Mouse (Mus musculus): ENCODE measurements around the gene Aen. TPM values are rescaled to one million over a fixed set of nuclear protein-coding genes. Genes with fewer than 3 reads are reported as not detected.

Aen gene
- polyA plus RNA-seq, 1 experiment from 2014 or later: 51.6 TPM

- peak; percentile 2; the same call in 1 of the 2 replicates for ATAC-seq (replicated peaks)
Measured at GRCm38 (mm10) chr7:78881607-78882468, 13.8 kb upstream of the Aen start.

DNA sequence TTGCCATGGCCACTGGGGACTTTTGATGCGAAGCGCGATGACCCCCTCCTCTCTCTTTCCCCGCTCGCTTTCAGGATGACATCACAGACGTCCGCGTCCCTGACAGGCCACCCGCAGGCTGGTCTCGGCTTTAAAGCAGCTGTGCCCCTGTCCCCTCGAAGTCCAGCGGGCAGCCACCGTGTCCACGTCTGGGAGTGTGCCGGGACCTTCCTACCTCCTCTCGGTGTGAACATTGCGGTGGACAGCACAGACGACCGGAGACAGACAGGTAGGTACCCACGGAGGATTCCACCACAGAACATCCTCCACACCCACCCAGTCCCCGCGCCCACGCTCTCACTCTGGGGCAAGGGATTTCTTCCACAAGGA, 13.2 kb upstream of the Aen start:
- peak; percentile 74 for ATAC-seq (replicated peaks)
- no peaks in the 10 kb centered on the region for H3K36me3 ChIP-seq (replicated peaks)
- peak overlapping the region; percentile 93 for H3K27ac ChIP-seq
- peak overlapping the region; percentile 62 for H3K4me2 ChIP-seq
- peaks cover 40% of the 10 kb centered on the region for H3K4me1 ChIP-seq
- H3K9ac ChIP-seq: peak overlapping the region; percentile 83
- H3K9me3 ChIP-seq: no peaks in the 10 kb centered on the region
- H3K27me3 ChIP-seq (replicated peaks): no peaks in the 10 kb centered on the region
- peak overlapping the region; percentile 75 for H3K4me3 ChIP-seq
- under 1% methylated on average over 23 of the region's 23 CpGs for WGBS

More at GRCm38 (mm10) chr7:78881607-78882468, 13.8 kb upstream of the Aen start:
- Histone ChIP-seq H3K4me3 (peak overlapping the region; percentile 75), H3K9ac (peak overlapping the region; percentile 83), H3K36me3 (replicated peaks) (no peaks in the 10 kb centered on the region), H3K27me3 (replicated peaks) (no peaks in the 10 kb centered on the region), H3K27ac (peak overlapping the region; percentile 93), H3K4me2 (peak overlapping the region; percentile 62), H3K4me1 (peaks cover 33% of the 10 kb centered on the region), H3K9me3 (no peaks in the 10 kb centered on the region)
- 2% methylated on average over 16 of the region's 16 CpGs for WGBS

- H3K4me3 ChIP-seq: peak overlapping the region; percentile 75
- peak overlapping the region; percentile 62 for H3K4me2 ChIP-seq
- peaks cover 47% of the 10 kb centered on the region for H3K4me1 ChIP-seq
- no peaks in the 10 kb centered on the region for H3K36me3 ChIP-seq (replicated peaks)
- peak overlapping the region; percentile 83 for H3K9ac ChIP-seq
- 0 out of 2 replicates have a peak, but pooled peaks have one; percentile 2 for ATAC-seq (replicated peaks)
- peak overlapping the region; percentile 93 for H3K27ac ChIP-seq
- 1% methylated on average over 34 of the region's 34 CpGs for WGBS
- H3K27me3 ChIP-seq (replicated peaks): 0 out of 2 replicates have a peak, but pooled peaks cover under 1% of the 10 kb centered on the region
- H3K9me3 ChIP-seq: no peaks in the 10 kb centered on the region
Measured at GRCm38 (mm10) chr7:78883016-78883725, 12.5 kb upstream of the Aen start.

GRCm38 (mm10) chr7:78883726-78884060, 12.0 kb upstream of the Aen start:
- no peaks in the 10 kb centered on the region for H3K9me3 ChIP-seq
- H3K4me1 ChIP-seq: peaks cover 52% of the 10 kb centered on the region
- H3K27ac ChIP-seq: peak overlapping the region; percentile 93
- peak overlapping the region; percentile 62 for H3K4me2 ChIP-seq
- H3K27me3 ChIP-seq (replicated peaks): peaks cover 5% of the 10 kb centered on the region; the same call in 1 of the 2 replicates
- H3K36me3 ChIP-seq (replicated peaks): no peaks in the 10 kb centered on the region
- H3K4me3 ChIP-seq: peak overlapping the region; percentile 75
- H3K9ac ChIP-seq: peak overlapping the region; percentile 83
- 6% methylated on average over 8 of the region's 8 CpGs for WGBS
- ATAC-seq (replicated peaks): no peak

- no peaks in the 10 kb centered on the region for H3K36me3 ChIP-seq (replicated peaks)
- peak overlapping the region; percentile 93 for H3K27ac ChIP-seq
- peak overlapping the region; percentile 62 for H3K4me2 ChIP-seq
- H3K4me1 ChIP-seq: peaks cover 53% of the 10 kb centered on the region
- H3K27me3 ChIP-seq (replicated peaks): peaks cover 5% of the 10 kb centered on the region; the same call in 1 of the 2 replicates
- peak overlapping the region; percentile 75 for H3K4me3 ChIP-seq
- peak; percentile 73 for ATAC-seq (replicated peaks)
- peak overlapping the region; percentile 27 for H3K9ac ChIP-seq
- 0% methylated on average over 6 of the region's 6 CpGs for WGBS
- H3K9me3 ChIP-seq: no peaks in the 10 kb centered on the region
Measured at GRCm38 (mm10) chr7:78884139-78884538, 11.5 kb upstream of the Aen start.

DNA sequence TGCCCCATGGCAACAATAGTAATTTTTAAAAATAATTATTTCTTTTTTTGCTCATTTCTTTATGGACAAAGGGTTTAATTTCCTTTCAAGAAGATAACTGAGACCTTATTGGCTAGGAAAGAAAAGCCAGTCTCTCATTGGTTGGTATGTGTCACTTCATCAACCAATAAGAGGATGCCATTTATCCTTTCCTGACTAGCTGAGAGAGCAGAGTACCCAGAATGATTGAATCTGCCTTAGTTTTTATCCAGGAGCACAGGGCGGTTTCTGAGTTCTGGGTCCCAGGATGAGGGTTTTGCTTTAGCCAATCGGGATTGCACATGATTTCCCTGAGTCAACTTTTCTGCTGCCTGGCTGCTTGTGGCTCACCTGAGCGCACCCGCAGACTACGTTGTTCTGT, 10.2 kb upstream of the Aen start:
- Histone ChIP-seq H3K27ac (peak overlapping the region; percentile 93), H3K27me3 (replicated peaks) (peaks cover 5% of the 10 kb centered on the region; the same call in 1 of the 2 replicates), H3K9ac (0 out of 2 replicates have a peak overlapping the region, but pooled peaks have one; percentile 10), H3K4me3 (peak overlapping the region; percentile 17), H3K9me3 (no peaks in the 10 kb centered on the region), H3K4me2 (peak overlapping the region; percentile 62), H3K36me3 (replicated peaks) (no peaks in the 10 kb centered on the region), H3K4me1 (peaks cover 53% of the 10 kb centered on the region)
- ATAC-seq (replicated peaks): no peak
- WGBS: 68% methylated on average over 5 of the region's 5 CpGs

- Histone ChIP-seq H3K4me3 (peak overlapping the region; percentile 17), H3K4me1 (peaks cover 48% of the 10 kb centered on the region), H3K4me2 (peak overlapping the region; percentile 62), H3K27ac (peak overlapping the region; percentile 93), H3K9ac (no peak overlapping the region), H3K27me3 (replicated peaks) (peaks cover 5% of the 10 kb centered on the region; the same call in 1 of the 2 replicates), H3K9me3 (no peaks in the 10 kb centered on the region), H3K36me3 (replicated peaks) (no peaks in the 10 kb centered on the region)
- ATAC-seq (replicated peaks): no peak
- 12% methylated on average over 4 of the region's 4 CpGs for WGBS
Measured at GRCm38 (mm10) chr7:78886496-78886895, 9.2 kb upstream of the Aen start.

DNA sequence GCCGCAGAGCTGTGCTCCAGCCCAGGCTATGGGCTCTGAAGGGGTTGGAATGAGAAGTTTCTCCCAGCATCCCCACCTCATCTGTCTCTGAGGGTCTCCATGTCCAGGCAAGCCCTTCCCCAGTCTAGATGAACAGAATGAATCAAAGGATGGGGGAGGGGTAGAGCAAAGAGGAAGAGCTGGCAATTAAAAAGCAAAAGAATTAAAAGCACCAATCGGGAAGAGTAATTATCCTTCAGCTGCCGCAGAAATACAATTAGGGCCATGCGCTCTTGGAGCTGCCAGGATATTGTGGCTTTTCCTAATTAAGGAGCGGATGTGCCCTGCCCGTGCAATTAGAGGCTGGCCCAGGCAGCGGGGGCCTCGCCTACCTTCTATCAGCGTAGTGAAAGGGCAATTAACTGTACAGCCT, 8.2 kb upstream of the Aen start:
- H3K4me3 ChIP-seq: peak overlapping the region; percentile 17; the same call in 1 of the 2 replicates
- no peak for ATAC-seq (replicated peaks)
- no peaks in the 10 kb centered on the region for H3K9me3 ChIP-seq
- H3K9ac ChIP-seq: peak overlapping the region; percentile 21
- peaks cover 5% of the 10 kb centered on the region; the same call in 1 of the 2 replicates for H3K27me3 ChIP-seq (replicated peaks)
- no peaks in the 10 kb centered on the region for H3K36me3 ChIP-seq (replicated peaks)
- peak overlapping the region; percentile 93 for H3K27ac ChIP-seq
- H3K4me2 ChIP-seq: peak overlapping the region; percentile 62
- 29% methylated on average over 9 of the region's 9 CpGs for WGBS
- peaks cover 44% of the 10 kb centered on the region for H3K4me1 ChIP-seq

DNA sequence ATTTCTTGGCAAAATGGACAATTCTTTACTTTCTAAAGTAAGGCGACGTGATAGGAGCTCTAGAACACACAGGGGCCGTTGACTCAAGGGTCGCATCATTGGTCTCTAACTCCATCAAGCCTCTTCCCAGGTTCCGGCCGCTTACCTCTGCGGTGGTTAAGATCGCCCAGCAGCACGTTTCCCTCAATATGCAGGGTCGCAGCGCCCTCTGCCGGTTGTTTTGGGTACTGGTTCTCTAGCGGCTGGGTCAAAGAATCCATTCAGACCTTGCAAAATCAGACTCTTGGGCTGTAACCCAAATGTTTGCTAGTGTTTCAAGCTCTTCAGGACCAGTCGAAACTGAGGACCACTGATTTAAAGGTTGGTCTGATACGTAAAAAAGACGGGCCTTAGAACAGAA, 5.0 kb upstream of the Aen start:
- no peaks in the 10 kb centered on the region for H3K9me3 ChIP-seq
- peaks cover 5% of the 10 kb centered on the region; the same call in 1 of the 2 replicates for H3K27me3 ChIP-seq (replicated peaks)
- no peak overlapping the region for H3K4me2 ChIP-seq
- 0 out of 2 replicates have a peak, but pooled peaks have one; percentile 15 for ATAC-seq (replicated peaks)
- H3K9ac ChIP-seq: no peak overlapping the region
- H3K4me1 ChIP-seq: peaks cover 35% of the 10 kb centered on the region
- no peak overlapping the region for H3K27ac ChIP-seq
- no peaks in the 10 kb centered on the region for H3K36me3 ChIP-seq (replicated peaks)
- H3K4me3 ChIP-seq: no peak overlapping the region
- 2% methylated on average over 16 of the region's 16 CpGs for WGBS

DNA sequence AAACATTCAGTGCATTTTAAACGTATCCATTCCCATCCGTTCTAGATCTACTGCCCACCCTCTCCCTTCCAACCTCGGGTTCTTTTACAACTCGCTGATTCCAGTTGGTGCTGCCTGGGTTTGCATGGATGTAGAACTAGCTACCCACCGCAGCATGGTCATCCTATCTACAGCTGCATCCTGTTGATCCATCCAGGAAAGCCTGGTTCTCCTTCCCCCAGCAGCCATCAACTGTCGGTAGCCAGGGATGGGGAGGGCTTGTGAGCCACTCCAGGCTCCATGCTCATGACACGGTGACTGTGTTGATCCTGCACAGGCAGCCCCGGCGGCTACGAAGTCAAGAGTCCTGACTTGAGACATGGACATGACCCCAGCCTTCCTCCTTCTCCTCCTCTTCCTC, 1.7 kb upstream of the Aen start:
- Histone ChIP-seq H3K4me3 (no peak overlapping the region), H3K4me1 (peaks cover 22% of the 10 kb centered on the region), H3K9ac (no peak overlapping the region), H3K27me3 (replicated peaks) (no peaks in the 10 kb centered on the region), H3K9me3 (no peaks in the 10 kb centered on the region), H3K36me3 (replicated peaks) (no peaks in the 10 kb centered on the region), H3K4me2 (no peak overlapping the region), H3K27ac (no peak overlapping the region)
- ATAC-seq (replicated peaks): no peak
- 90% methylated on average over 10 of the region's 10 CpGs for WGBS

GRCm38 (mm10) chr7:78895021-78895652, 517 bp upstream of the Aen start:
- H3K9me3 ChIP-seq: no peaks in the 10 kb centered on the region
- H3K9ac ChIP-seq: peak overlapping the region; percentile 41; the same call in 1 of the 2 replicates
- 52% methylated on average over 13 of the region's 13 CpGs for WGBS
- no peaks in the 10 kb centered on the region for H3K27me3 ChIP-seq (replicated peaks)
- H3K4me2 ChIP-seq: peak overlapping the region; percentile 88
- H3K4me1 ChIP-seq: peaks cover 22% of the 10 kb centered on the region
- H3K4me3 ChIP-seq: peak overlapping the region; percentile 81
- ATAC-seq (replicated peaks): no peak
- H3K27ac ChIP-seq: no peak overlapping the region
- no peaks in the 10 kb centered on the region for H3K36me3 ChIP-seq (replicated peaks)

DNA sequence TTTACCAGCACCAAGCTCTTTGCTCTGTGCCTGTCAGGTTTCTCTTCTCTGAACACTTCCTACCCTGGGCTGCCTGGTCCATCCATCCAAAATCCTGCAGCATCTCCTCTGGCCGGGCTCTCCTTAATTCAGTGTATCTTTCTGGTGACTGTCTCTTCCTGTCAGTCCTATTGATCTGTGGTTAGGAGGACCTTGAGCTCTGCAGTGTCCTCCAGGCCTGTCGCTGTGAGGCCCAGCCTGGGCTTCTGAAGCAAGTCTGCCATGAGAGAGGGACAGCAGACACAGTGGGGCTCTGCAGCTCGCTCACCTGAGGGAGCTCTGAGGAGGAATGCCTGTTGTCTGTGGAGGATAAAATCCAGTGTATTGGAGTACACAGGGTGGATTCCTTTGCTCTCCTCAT, 1.9 kb downstream of the Aen start:
- ATAC-seq (replicated peaks): no peak
- H3K9me3 ChIP-seq: no peaks in the 10 kb centered on the region
- no peak overlapping the region for H3K4me3 ChIP-seq
- no peaks in the 10 kb centered on the region for H3K27me3 ChIP-seq (replicated peaks)
- H3K4me2 ChIP-seq: no peak overlapping the region
- H3K36me3 ChIP-seq (replicated peaks): no peaks in the 10 kb centered on the region
- H3K9ac ChIP-seq: no peak overlapping the region
- peaks cover 22% of the 10 kb centered on the region for H3K4me1 ChIP-seq
- no peak overlapping the region for H3K27ac ChIP-seq
- WGBS: 91% methylated on average over 3 of the region's 3 CpGs
